Mouse (Mus musculus) testis, adult 2 months (tissue): ENCODE results near the gene Rab11fip5.

ENCODE experiments used
- CTCF ChIP-seq: fragments of 200-500 bp; IDR thresholded peaks from 2 replicates; pipeline ENCODE4 v1.5.1; 2012; ENCODE audit warnings: low read depth, mild to moderate bottlenecking, inconsistent platforms, low read length, moderate library complexity; ENCODE audit not compliant: control insufficient read depth, insufficient read depth, insufficient replicate concordance
- POLR2A ChIP-seq: fragments of 200-500 bp; IDR thresholded peaks from 2 replicates; pipeline ENCODE4 v1.6.1; 2012; ENCODE audit warnings: low read depth, mild to moderate bottlenecking, inconsistent platforms, low read length, moderate library complexity; ENCODE audit not compliant: control insufficient read depth

DNA sequence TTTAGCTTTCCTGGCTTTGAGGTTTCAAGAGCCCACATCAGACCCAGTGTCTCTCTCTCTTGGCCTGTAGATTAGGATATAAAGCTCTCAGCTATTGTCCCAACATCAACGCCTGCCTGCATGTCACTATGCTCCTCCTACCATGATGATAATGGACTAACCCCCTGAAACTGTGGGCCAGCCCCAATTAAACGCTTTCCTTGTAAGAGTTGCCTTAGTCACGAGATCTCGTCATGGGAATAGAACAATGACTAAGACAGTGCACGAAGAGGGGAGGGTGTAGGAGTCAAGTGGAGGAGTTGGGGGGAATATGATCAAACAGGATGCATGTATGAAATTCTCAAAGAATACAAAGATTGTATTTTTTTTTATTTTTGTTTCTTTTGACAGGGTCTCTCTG is 69.5 kb downstream of the Rab11fip5 start:
- TF ChIP-seq CTCF: no peak
- no peak for TF ChIP-seq POLR2A
